Mouse (Mus musculus): ENCODE results near the gene Klhl7. TPM values are rescaled to one million over a fixed set of nuclear protein-coding genes. Genes with fewer than 3 reads are reported as not detected.
"Not testable (repeated sequence)": the region's sequence is repeated elsewhere in the genome, so short reads cannot be mapped to it uniquely, and the experiment has no call there.

Gene Klhl7
- polyA plus RNA-seq, 1 experiment from 2014 or later, result 59.0 TPM

DNA sequence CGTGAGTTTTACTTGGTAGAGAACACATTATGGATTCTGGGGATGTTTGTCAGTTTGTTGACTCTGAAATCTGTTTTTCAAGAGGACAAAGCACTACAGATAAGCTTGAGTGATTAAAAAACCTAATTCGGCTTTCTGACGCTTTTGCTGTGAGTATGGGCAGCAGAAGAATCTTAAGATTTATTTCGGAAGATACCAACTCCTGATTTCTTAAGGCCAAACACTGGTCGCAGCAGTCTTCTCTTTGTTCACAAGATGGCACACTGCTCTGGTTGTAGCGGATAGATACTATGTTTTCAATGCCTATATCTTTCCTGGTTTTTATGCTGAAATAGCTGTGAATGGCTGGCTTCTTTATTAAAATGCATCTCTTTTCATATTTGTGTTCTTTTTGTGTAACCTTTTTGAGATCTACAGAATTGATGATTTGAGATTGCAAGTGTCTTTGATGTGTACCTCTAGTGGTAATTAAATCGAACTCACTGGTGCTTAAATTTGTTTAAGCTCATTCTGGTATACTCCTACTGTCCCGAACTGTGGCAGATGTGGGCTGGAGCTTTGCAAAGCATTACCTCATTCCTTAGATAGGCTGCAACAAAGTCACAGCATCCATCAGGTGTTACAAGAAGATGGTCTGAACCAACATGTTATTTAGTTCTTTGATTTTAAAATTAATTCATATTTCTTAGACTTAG is 1.2 kb downstream of the Klhl7 start:
- no peak for DNase-seq (ENCODE audit: low spot score)
- peaks cover 25% of the 10 kb centered on the region for H3K4me1 ChIP-seq (replicated peaks)
- H3K27me3 ChIP-seq (ENCODE audit: insufficient read depth, poor library complexity, severe bottlenecking), result no peaks in the 10 kb centered on the region
- 10% methylated on average over 8 of the region's 8 CpGs for WGBS
- H3K27ac ChIP-seq, result peak overlapping the region; percentile 98
- H3K36me3 ChIP-seq, result 0 out of 2 replicates have a peak, but pooled peaks cover 2% of the 10 kb centered on the region
- H3K9me3 ChIP-seq, result no peaks in the 10 kb centered on the region
- peak overlapping the region; percentile 86 for H3K4me3 ChIP-seq

DNA sequence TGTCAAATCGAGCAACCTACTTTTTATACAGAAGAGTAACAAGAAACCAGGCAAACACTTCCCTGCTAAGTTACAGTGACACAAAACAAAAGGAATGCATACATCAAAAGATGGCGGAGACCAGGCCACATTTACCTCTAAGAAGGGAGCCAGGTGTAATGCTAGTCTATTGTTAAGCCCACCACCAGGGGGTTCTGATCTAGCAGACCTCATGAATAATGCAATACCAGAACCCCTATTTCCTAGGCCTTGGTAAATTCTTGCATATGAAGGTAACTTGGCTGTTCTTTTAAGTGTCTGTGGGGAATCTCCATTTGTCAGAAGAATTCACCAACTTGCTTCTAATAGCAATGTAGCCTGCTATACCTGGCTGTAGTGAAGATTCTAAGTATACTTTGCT is 2.8 kb downstream of the Klhl7 start:
- not testable (repeated sequence) for H3K27me3 ChIP-seq (ENCODE audit: insufficient read depth, poor library complexity, severe bottlenecking); H3K4me3 ChIP-seq
- 72% methylated on average over 2 of the region's 2 CpGs for WGBS

GRCm38 (mm10) chr5:24103841-24104240 is 3.4 kb downstream of the Klhl7 start:
- Histone ChIP-seq H3K27me3 (ENCODE audit: insufficient read depth, poor library complexity, severe bottlenecking) (no peaks in the 10 kb centered on the region), H3K36me3 (peaks cover 13% of the 10 kb centered on the region), H3K9me3 (no peaks in the 10 kb centered on the region), H3K4me3 (no peak overlapping the region), H3K27ac (no peak overlapping the region), H3K4me1 (replicated peaks) (peaks cover 25% of the 10 kb centered on the region)
- 73% methylated on average over 2 of the region's 2 CpGs for WGBS
- no peak for DNase-seq (ENCODE audit: low spot score)

More for the DNA sequence above, 2.8 kb downstream of the Klhl7 start:
- H3K27ac ChIP-seq; H3K9me3 ChIP-seq; DNase-seq (ENCODE audit: low spot score): not testable (repeated sequence)
- H3K36me3 ChIP-seq, result peaks cover 10% of the 10 kb centered on the region
- peaks cover 25% of the 10 kb centered on the region for H3K4me1 ChIP-seq (replicated peaks)

DNA sequence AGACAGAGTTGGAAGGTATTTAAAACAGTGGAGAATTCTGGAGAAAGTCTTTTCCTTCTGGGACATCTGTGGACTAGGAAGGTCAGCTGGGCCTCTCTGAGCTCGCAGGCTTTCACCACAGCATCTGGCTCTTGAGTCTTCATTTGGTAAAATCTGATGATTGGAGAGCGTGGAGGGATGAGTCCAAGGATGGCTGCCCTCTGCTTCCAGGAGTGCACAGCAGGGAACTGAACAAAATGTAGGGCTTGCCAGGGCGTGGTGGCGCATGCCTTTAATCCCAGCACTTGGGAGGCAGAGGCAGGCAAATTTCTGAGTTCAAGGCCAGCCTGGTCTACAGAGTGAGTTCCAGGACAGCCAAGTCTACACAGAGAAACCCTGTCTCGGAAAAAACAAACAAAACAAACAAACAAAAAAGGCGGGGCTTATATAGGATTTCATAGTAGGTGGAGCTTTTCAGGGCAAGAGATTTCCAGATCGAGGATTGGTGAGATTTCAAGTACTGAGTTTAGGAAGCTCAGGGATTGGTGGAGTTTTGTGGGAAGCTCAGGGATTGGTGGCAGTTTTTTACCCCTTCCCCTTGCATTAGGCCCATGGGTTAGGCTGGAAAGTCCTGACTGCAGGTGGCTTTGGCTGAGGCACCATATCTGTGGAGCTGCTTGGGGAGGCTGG is 6.8 kb downstream of the Klhl7 start:
- Histone ChIP-seq H3K4me1 (replicated peaks) (peaks cover 14% of the 10 kb centered on the region), H3K9me3 (no peaks in the 10 kb centered on the region), H3K27me3 (ENCODE audit: insufficient read depth, poor library complexity, severe bottlenecking) (no peaks in the 10 kb centered on the region), H3K27ac (no peak overlapping the region), H3K4me3 (no peak overlapping the region), H3K36me3 (peaks cover 33% of the 10 kb centered on the region)
- no peak for DNase-seq (ENCODE audit: low spot score)
- WGBS, result 91% methylated on average over 7 of the region's 7 CpGs

GRCm38 (mm10) chr5:24107740-24108098 is 7.3 kb downstream of the Klhl7 start:
- Histone ChIP-seq H3K27me3 (ENCODE audit: insufficient read depth, poor library complexity, severe bottlenecking) (no peaks in the 10 kb centered on the region), H3K27ac (no peak overlapping the region), H3K9me3 (no peaks in the 10 kb centered on the region), H3K4me1 (replicated peaks) (peaks cover 11% of the 10 kb centered on the region; the same call in 1 of the 2 replicates), H3K4me3 (no peak overlapping the region), H3K36me3 (peaks cover 34% of the 10 kb centered on the region)
- 84% methylated on average over 3 of the region's 3 CpGs for WGBS
- no peak for DNase-seq (ENCODE audit: low spot score)

DNA sequence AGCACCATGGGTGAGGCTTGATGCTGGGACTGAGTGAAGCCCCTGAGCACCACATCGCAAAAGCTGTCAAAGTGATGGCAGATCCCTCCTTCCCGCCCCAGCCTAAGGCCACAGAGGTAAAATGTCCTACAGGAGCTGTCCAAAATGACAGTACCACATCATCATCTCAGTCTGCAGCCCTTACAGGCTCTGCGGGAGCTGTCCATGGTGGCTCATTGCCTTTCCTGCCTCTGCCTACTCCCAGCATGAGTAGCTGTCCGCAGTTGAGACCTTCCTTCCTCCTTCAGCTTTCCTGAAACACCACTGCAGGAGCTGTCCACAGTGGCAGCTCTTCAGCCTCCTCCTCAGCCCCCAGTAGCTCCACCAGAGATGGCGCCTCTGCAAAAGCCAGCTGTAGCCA is 9.7 kb downstream of the Klhl7 start:
- Histone ChIP-seq H3K27ac (no peak overlapping the region), H3K36me3 (peaks cover 34% of the 10 kb centered on the region), H3K4me3 (no peak overlapping the region), H3K4me1 (replicated peaks) (peaks cover 4% of the 10 kb centered on the region; the same call in 1 of the 2 replicates), H3K27me3 (ENCODE audit: insufficient read depth, poor library complexity, severe bottlenecking) (no peaks in the 10 kb centered on the region), H3K9me3 (no peaks in the 10 kb centered on the region)
- 85% methylated on average over 5 of the region's 5 CpGs for WGBS
- DNase-seq (ENCODE audit: low spot score), result peak; percentile 38

GRCm38 (mm10) chr5:24112116-24112903 is 11.9 kb downstream of the Klhl7 start:
- Histone ChIP-seq H3K27ac (no peak overlapping the region), H3K27me3 (ENCODE audit: insufficient read depth, poor library complexity, severe bottlenecking) (no peaks in the 10 kb centered on the region), H3K36me3 (peaks cover 34% of the 10 kb centered on the region), H3K4me3 (no peak overlapping the region), H3K9me3 (no peaks in the 10 kb centered on the region), H3K4me1 (replicated peaks) (peaks cover 2% of the 10 kb centered on the region; the same call in 1 of the 2 replicates)
- 84% methylated on average over 12 of the region's 12 CpGs for WGBS
- no peak for DNase-seq (ENCODE audit: low spot score)

DNA sequence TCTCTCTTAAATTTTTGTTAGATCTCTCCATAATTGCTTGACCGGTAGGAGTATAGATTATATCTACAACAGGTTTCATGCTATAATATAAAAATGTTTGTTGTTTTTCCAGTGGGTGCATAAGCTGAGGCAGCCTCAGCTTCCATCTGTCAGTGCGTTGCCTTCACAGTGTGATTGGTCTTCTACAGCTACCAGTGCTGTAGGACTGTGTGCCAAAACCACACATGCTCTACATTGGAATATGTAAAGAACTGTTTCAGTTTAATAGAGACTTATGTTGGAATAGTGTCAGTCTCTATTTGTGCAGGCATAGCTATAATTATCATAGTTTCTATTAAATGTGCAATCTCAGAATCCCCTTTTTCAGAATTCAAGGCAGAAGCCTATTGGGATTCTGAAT is 21.8 kb downstream of the Klhl7 start:
- Histone ChIP-seq H3K9me3 (no peaks in the 10 kb centered on the region), H3K4me3 (no peak overlapping the region), H3K4me1 (replicated peaks) (peaks cover 32% of the 10 kb centered on the region), H3K27ac (no peak overlapping the region), H3K27me3 (ENCODE audit: insufficient read depth, poor library complexity, severe bottlenecking) (no peaks in the 10 kb centered on the region), H3K36me3 (peaks cover 30% of the 10 kb centered on the region)
- WGBS, result 96% methylated on average over 2 of the region's 2 CpGs
- DNase-seq (ENCODE audit: low spot score), result no peak

- Histone ChIP-seq H3K4me3 (no peak overlapping the region), H3K9me3 (no peaks in the 10 kb centered on the region), H3K4me1 (replicated peaks) (peaks cover 32% of the 10 kb centered on the region), H3K36me3 (peaks cover 34% of the 10 kb centered on the region), H3K27me3 (ENCODE audit: insufficient read depth, poor library complexity, severe bottlenecking) (no peaks in the 10 kb centered on the region), H3K27ac (peak overlapping the region; percentile 86)
- DNase-seq (ENCODE audit: low spot score), result peak; percentile 41
- WGBS, result 61% methylated on average over 1 of the region's 1 CpGs
Observed at GRCm38 (mm10) chr5:24124175-24124574, 23.8 kb downstream of the Klhl7 start.

- Histone ChIP-seq H3K36me3 (peaks cover 33% of the 10 kb centered on the region), H3K4me3 (no peak overlapping the region), H3K27me3 (ENCODE audit: insufficient read depth, poor library complexity, severe bottlenecking) (no peaks in the 10 kb centered on the region), H3K4me1 (replicated peaks) (peaks cover 32% of the 10 kb centered on the region), H3K9me3 (no peaks in the 10 kb centered on the region), H3K27ac (peak overlapping the region; percentile 86)
- 61% methylated on average over 3 of the region's 3 CpGs for WGBS
- no peak for DNase-seq (ENCODE audit: low spot score)
Observed at GRCm38 (mm10) chr5:24124579-24125276, 24.3 kb downstream of the Klhl7 start.

GRCm38 (mm10) chr5:24125910-24126636 is 25.7 kb downstream of the Klhl7 start:
- no peaks in the 10 kb centered on the region for H3K9me3 ChIP-seq
- no peak overlapping the region for H3K4me3 ChIP-seq
- 80% methylated on average over 1 of the region's 1 CpGs for WGBS
- no peak overlapping the region for H3K27ac ChIP-seq
- peaks cover 34% of the 10 kb centered on the region for H3K36me3 ChIP-seq
- H3K4me1 ChIP-seq (replicated peaks), result peaks cover 32% of the 10 kb centered on the region
- no peaks in the 10 kb centered on the region for H3K27me3 ChIP-seq (ENCODE audit: insufficient read depth, poor library complexity, severe bottlenecking)
- DNase-seq (ENCODE audit: low spot score), result no peak

GRCm38 (mm10) chr5:24126967-24127366 is 26.6 kb downstream of the Klhl7 start:
- H3K27ac ChIP-seq, result no peak overlapping the region
- no peak overlapping the region for H3K4me3 ChIP-seq
- H3K4me1 ChIP-seq (replicated peaks), result peaks cover 32% of the 10 kb centered on the region
- DNase-seq (ENCODE audit: low spot score), result no peak
- no peaks in the 10 kb centered on the region for H3K9me3 ChIP-seq
- 88% methylated on average over 4 of the region's 4 CpGs for WGBS
- no peaks in the 10 kb centered on the region for H3K27me3 ChIP-seq (ENCODE audit: insufficient read depth, poor library complexity, severe bottlenecking)
- H3K36me3 ChIP-seq, result peaks cover 40% of the 10 kb centered on the region

Measured in hindbrain, embryonic 10.5 days (tissue).